Mouse (Mus musculus): ENCODE data around the gene Rbm31y. TPM values are rescaled to one million over a fixed set of nuclear protein-coding genes. Genes with fewer than 3 reads are reported as not detected.

Gene Rbm31y
- polyA plus RNA-seq (2012) = not detected in 2 replicates

GRCm38 (mm10) chrY:17400461-17400860, at the start of gene Rbm31y:
Gene Rbm31y, plus strand, starts transcription at chrY:17400761.

